Mouse (Mus musculus) neural tube, embryonic 10.5 days (tissue): ENCODE data around the gene Srgap3.

Experiments
- DNase-seq: peaks from one replicate; pipeline ENCODE4 v3.0.0-alpha.2; 2017; ENCODE audit warnings: low spot score; ENCODE audit errors: extremely low spot score

Gene Srgap3

DNA sequence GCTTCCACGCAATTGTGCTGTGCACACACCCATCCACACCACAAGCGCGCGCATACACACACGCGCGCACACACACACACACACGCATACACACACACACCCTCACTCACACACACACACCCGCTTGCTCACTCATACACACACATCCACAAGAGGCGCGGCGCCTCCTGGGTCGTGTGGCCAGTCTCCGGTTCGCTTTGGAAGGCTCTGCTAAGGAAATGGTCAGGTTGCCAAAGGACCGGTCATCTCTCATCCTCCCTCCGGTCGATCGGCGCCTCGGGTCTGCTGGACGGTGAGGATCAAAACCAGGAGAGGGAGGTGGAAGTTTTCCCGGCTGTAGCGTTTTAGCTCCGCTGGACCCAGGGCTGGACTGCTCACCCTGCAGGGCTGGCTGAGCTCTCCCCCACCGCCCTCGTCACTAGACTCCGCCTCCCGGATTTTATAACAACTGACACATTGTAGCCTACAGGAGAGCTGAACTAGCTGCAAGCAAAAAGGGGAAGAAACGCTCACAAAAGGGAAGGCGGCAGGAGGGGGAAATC lies at the start of gene Srgap3:
Srgap3 (minus strand) TSS at position 372 of the 542 bp plus-strand sequence.
- DNase-seq = peak; percentile 78

- no peak for DNase-seq
These were observed 48.6 kb upstream of the Srgap3 start for GRCm38 (mm10) chr6:112995708-112996107.

DNA sequence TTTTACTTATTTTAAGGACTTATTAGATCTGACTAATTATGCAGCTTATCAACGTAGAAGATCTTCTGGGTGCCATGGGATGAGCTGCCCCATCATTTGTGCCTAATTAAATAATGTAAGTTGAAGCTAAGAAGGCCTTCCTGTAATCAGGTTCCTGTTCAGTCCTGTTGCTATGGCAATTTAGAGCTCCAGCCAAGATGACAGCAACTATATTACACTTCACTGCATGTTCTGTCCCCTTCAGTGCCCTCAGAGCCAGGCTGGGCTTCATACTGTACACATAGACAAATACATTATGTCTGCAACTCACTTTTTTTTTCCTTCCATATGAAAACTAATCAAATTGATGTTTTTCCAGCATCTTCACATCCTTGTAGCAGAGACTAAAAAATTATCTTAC lies 43.1 kb upstream of the Srgap3 start:
- DNase-seq = no peak

GRCm38 (mm10) chr6:112985362-112986314 lies 38.6 kb upstream of the Srgap3 start:
- no peak for DNase-seq

DNA sequence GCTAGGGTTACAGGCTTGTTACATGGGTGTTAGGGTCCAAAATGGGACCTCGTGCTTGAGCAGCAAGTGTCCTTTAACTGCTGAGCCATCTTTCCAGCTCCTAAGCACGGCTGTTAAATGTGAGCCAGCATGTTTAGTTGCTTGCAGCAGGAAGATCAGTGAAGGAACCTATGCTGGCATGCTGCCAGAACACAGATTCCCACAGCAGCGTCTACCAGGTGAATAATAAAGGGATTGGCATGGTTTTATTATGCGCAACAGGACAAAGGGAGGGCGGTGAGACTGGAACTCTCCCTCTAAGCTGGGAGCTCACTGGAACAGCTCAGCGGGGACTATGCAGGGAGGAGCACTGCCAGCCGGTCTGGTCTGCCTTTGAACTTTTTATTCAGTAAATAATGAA lies 35.2 kb upstream of the Srgap3 start:
- no peak for DNase-seq

DNA sequence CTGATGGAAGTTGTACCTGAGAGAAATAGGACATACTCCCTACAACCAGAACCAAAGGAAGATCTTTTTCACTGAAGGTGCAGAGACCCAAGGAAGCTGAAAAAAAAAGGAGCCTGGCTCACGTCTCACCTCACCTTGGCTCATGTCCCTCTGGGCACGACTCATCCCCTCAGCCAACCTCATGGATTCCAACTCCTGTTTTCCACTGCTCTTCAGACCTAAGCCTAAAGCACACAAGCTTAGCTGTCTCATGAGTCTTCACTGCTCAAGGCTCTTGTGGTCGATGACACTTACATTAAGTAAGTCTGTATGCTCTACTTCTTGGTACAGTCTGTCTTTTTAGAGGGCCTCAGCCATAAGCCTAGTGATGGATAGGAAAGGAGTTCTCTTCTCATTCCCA lies 31.9 kb upstream of the Srgap3 start:
- DNase-seq = no peak

DNA sequence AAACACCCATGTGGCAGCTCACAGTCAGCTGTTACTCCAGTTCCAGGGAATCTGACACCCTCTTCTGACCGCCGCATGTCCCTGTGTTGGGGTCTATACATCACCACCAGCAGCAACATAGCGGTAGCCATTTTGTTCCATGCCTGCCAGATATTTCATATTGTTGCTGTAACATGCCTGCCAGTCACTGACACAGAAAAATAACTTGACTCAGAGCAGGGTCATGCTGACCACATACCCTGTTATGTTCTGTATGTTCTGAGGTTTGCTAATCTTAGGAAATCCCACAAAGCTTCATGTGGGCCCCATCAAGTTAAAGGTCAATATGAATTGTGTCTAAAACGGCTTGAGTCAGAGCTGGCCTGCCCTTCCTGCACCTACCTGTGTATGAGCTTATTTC lies 30.2 kb upstream of the Srgap3 start:
- no peak for DNase-seq

- DNase-seq = no peak
These were observed 29.5 kb upstream of the Srgap3 start for GRCm38 (mm10) chr6:112976541-112976940.

GRCm38 (mm10) chr6:112976136-112976535 lies 29.1 kb upstream of the Srgap3 start:
- no peak for DNase-seq

DNA sequence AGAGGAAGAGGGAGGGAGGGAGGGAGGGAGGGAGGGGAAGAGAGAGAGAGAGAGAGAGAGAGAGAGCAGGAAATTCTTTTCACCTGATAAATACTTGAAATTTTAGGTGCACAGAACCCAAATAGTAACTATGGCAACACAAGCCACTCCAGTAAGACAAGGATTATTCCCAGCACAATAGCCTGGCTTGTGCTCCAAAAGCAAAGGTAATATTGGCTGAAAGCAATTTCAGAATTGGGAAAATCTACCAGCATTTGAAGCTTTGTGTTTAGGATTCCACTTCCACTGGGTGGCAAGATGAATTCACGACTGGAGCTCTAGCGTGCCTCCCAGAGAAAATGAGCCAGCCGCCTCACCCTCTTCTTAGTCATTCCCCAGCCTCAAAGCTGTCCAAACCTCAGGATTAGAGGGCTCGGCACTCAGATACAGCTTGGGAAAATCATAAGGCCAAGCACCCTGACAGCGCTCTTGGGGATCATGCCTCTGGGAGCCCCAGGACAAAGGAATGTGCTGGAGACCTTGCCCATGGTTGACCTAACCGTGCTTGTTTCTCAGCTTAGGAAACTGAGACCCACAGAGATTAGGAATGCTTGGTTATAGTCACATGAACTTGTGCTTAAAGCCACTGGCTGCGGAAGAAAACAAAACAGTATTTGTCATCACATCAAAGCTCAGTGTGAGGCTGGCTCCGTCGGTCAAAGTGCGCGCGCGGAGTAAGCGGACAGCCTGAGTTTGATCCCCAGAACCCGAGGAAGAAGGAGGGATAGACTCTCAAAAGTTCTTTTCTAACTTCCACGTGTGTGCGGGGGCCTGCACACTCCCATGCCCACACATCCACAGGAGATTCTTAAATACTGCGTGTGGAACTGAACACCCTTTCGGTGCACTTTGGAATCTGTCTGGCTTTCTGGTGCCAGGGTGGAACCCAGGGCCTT lies 27.0 kb upstream of the Srgap3 start:
- DNase-seq = no peak

DNA sequence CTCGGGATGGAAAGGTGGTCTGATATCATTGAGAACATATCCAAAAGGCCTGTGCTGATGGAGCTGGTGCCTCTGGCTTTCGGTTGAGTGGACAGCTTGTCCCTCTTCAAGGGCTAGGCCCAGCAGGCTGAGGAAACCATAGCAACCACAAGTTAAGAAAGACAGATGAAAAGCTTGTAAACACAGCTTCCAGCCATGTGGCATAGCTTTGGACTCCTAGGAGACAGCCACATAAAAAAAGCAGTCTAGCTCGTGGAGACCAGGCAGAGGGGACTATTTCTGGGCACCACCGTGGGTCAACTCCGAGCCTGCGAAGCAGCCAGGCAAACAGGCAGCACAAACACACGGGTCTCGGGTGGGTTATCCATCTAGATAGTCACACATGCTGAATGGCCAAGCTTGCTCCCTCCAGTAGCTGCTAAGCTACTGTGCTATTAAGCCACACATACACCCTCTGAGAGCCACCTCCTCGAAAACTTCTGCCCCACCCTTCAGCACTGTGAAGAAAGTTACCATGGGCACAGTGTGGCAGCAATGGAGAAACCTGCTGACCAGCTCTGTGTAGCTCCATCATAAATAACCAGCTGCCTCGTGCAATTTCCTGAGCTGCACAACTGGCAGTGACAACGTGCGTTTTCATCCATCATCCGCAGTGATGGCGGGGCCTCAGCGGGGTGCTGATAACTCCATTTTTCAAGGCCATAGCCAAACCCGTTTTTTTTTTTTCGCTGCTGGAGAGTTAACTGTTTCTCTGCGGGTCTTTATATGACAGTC lies 26.0 kb upstream of the Srgap3 start:
- peak; percentile 74 for DNase-seq

- DNase-seq = no peak
These were observed 25.1 kb upstream of the Srgap3 start for GRCm38 (mm10) chr6:112972127-112972526.

- DNase-seq = no peak
These were observed 24.2 kb upstream of the Srgap3 start for GRCm38 (mm10) chr6:112971116-112971768.

DNA sequence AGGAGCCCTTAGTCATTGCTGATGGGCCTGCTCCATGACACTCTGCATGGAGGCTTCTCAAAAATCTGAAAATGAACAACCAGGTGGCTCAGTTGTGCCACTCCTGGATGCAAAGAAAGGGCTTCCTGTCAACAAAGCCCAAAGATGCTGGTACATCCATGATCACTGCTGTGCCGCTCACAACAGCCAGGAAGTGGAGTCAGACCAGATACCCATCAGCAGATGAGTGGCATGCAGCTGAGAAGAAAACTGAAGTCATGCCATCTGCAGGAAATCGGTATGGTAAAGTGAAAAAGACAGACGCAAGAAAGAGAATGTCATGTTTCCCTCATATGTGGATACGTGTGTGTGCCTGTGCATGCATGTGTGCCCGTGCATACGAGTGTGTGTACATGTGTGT lies 20.3 kb upstream of the Srgap3 start:
- DNase-seq = no peak

- no peak for DNase-seq
These were observed 11.3 kb upstream of the Srgap3 start for GRCm38 (mm10) chr6:112958360-112958759.

DNA sequence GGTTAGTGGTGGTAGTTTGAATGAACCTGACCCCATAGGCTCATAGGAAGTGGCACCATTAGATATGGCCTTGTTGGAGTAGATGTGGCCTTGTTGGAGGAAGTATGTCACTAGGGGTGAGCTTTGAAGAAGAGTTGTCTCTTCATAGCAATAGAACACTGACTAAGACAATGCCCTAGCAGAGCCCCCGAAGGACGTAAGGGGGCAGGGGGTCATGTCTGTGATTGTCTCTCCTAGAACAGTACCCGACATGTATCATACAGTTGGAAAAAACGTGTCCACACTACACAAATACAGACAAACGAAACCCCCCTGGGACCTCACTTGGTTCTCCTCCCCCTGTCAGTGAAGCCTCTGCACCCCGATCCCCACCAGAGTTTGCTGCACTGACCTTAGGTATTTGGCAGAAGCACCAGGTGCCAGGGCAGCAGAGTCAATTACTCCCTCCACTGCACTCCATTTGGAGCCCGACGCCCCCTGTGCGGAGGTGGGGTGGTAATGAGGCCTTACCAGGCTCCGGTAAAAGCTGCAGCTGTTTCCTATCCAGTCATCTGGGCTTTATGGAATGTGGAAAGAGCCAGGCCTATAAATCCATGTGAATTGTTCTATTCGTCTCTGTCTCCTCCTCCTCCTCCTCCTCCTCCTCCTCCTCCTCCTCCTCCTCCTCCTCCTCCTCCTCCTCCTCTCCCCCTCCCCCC lies 10.7 kb upstream of the Srgap3 start:
- peak; percentile 49 for DNase-seq

- no peak for DNase-seq
These were observed 8.7 kb upstream of the Srgap3 start for GRCm38 (mm10) chr6:112955773-112956172.

DNA sequence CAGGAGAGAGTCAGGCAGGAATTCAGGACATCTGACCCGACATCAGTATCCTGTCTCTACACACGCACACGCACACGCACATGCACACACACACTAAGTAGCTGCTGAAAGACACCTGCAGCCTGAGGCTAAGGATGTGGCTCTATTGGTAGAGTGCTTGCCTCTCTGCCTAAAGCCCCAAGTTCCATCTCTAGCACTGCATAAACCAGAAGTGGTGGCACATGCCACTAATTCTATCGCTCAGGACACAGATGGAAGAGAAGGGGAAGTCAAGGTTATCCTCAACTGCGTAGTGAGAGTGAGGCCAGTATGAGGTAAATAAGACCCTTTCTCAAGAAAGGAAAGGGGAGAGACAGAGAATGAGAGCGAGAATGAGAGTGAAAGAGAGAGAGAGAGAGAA lies 6.8 kb upstream of the Srgap3 start:
- DNase-seq = no peak

DNA sequence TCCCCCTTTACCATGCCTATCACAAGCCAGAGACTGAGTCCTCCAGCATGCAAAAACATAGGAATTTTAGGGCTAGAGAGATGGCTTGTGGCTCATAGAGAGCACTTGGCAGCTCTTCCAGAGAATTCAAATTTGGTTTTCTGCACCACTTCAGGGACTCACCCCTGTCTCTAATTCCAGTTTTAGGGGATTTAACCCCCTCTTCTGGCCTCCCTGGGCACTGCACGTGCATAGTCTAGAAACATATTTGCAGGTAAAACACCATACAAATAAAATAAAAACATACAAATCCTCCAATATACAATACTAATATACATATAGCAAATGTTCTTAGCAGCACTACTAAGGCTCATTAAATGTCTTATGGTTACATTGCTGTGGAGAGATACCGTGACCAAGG lies 4.2 kb upstream of the Srgap3 start:
- DNase-seq = no peak
